Mouse (Mus musculus) right cerebral cortex, postnatal 14 days (tissue): ENCODE measurements at regions not wholly inside any gene's neighbourhood (a gene's known extent, or its start where the extent isn't known, plus 50 kb on each side); places are given as distances from the start of the nearest gene placed in this dataset.

ENCODE experiments used
- DNase-seq: peaks from one replicate; pipeline ENCODE4 v3.0.0; 2022

- no peak for DNase-seq
These were observed 400.0 kb downstream of the Rps24 start for GRCm38 (mm10) chr14:24886896-24887421.

- no peak for DNase-seq
These were observed 403.9 kb downstream of the Rps24 start for GRCm38 (mm10) chr14:24890856-24891255.

DNA sequence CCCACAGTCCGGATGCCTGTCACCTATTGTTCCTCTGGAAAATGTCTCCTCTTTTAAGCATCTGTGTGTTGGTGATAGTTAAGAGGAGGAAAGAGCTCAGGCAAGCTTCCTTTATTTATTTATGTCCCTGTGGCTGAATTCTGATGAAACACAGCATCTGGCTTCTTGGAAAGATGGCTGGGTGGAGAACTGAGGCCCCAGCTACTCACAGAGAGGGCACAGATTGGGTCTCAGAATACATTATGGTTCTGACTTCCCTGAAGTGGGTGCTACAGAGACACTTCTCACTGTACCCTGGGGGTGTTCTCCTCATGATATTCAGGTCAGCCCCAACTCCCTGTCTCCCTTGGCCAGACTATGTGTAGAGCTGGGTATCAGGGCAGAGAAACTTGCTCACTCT lies 408.3 kb downstream of the Rps24 start:
- no peak for DNase-seq

DNA sequence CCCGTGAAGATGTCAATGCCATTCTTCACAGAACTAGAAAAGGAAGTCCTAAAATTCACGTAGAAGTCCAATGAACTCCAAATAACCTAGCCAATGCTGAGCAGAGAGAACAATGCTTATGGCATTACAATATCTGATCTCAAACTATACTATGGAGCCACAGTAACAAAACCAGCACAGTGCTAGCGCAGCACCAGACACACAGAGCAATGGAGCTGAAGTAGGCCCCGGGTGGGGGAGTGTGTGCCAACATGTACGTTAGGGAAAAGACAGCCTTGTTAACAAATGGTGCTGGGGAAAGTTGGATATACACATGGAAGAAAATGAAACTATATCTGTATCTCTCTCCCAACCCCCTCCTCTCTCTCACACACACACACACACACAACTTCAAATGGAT lies 409.8 kb downstream of the Rps24 start:
- no peak for DNase-seq

- peak; percentile 28 for DNase-seq
These were observed 413.7 kb downstream of the Rps24 start for GRCm38 (mm10) chr14:24900501-24901179.

GRCm38 (mm10) chr14:24901726-24902125 lies 414.8 kb downstream of the Rps24 start:
- no peak for DNase-seq

DNA sequence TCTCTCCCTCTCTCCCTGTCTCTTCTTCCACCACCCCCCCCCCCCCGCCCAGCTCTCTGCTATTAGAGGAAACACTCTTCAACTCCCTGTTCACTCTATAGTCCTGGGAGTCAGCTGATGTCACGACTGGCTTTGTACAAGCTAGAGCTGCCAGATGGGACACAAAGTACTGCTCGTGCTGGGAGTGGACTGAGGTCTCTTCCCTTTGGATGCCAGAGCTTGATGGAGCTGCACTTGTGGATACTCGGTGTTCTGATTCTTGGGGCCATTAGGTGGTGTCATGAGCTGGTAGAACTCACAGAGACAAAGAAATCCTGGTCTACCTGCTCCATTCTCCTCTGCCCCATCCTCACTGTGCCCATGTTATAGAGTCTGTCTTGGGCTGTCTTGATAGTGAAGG lies 415.9 kb downstream of the Rps24 start:
- no peak for DNase-seq

GRCm38 (mm10) chr14:24904712-24905111 lies 417.8 kb downstream of the Rps24 start:
- no peak for DNase-seq

DNA sequence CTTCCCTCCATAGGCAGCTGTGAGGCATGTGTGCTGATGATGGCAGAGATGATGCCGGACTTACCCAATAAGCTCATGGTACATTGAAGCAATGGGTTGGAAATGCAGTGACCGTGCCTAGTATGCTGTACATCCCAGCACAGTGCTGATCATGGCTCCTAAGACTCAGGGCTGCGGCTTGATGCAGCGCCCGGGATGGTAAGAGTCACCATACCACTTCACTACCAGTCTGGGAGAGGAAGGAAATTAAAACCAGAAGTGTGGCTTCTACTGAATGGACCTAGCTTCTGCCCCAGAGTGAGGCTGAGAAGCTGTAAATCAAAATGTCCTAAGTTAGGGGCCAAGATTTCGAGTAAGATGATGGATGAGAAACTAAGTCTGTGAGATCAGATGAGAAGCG lies 420.0 kb downstream of the Rps24 start:
- DNase-seq = no peak

GRCm38 (mm10) chr14:24908377-24908776 lies 421.5 kb downstream of the Rps24 start:
- no peak for DNase-seq

GRCm38 (mm10) chr14:24911621-24912020 lies 424.7 kb downstream of the Rps24 start:
- peak; percentile 60 for DNase-seq

GRCm38 (mm10) chr14:24919056-24919455 lies 432.1 kb downstream of the Rps24 start:
- DNase-seq = no peak

DNA sequence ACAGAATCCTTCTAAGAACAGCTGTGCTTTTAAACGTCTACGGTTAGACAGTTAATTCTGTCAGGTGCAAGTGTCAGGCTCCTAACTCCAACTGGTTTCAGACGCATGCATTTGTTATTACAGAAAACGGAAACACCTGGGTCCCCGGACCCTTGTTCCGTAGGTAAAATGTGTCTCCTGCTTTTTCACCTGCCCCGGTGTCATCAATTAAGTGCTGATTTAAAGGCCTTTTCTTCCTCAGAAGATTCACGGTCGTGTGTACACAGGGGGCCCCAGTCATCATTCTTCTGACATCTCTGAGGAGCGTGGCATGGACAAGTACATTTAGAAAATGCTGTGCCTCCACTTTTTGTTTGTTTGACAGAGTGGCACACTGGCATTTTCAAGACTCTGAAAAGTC lies 435.1 kb downstream of the Rps24 start:
- no peak for DNase-seq

DNA sequence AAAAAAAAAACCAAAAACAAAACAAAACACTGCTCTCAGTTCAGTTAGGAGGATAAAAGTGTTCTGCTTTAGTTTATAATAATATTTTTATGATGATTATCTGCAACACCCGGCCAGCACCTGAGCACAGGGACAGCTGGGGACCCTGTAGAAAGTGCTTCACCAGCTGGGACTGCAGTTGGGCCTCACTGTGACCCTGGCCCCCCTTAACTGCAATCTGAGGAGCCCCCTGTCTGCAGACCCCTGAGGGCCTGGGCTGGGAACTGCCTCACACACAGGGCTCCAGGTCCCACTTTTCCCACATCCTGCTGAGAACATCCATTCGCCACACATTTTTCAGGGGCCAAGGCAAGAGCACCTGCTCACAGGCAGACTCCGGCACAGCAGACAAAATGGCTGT lies 437.6 kb downstream of the Rps24 start:
- no peak for DNase-seq

DNA sequence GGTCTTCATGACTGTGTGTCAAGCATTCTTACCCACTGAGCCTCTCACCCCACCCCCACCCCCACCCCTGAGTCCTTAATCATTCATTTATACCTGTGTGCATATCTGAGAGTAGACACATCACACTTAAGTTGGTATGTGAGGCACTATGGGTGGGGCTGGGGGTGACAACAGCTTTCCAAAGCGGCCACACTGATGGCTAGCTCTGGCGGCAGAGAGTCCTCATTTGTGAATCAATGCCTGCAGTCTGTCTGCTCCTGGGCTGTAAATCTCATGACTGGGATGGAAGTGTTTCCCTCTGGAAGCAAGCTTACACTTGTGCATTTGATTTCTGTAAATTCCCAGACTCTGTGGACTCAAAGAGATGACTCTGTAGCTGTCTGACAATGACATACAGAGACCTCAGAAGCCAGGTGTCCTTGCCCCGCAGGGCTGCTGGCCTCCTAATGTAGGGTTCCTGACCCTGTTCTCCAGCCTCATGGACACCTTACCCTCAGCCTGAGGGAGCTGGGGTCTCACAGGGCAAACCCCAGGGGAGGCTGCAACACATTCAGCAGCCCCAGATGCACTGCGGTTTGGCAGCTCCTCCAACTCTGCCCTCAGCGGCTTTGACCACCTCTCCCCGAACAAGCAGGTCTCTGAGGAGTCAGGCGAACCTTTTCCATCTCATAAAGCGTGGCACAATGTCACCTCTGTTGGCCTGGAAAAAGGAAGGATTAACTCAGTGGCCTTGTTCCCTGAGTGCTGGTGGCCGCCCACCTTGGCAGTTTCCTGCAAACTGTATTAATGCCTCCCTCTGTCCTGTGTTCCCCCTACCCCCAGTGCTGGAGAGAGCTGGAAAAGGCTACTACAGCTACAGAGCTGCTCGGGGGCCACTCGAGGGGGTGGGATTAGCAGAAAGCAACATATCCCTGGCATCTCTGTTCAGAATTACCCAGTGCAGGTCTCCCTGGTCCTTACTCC lies 439.4 kb downstream of the Rps24 start:
- DNase-seq = no peak

DNA sequence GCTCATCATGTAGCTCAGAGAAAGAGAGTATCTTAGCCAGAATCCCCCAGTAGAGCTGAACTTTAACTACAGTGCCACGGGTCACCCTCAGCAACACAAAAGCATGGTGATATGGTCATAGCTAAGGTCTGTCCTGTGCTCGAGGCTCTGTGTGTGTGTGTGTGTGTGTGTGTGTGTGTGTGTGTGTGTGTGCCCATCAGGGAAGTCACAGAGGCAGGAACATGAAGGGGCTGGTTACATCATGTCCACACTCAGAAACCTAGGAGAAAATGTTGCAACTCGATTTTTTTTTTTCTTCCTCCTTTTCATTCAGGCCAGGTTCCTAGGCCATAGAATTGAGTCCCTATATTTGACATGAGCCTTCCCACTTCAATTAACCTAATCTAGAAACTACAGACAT lies 441.8 kb downstream of the Rps24 start:
- DNase-seq = no peak

GRCm38 (mm10) chr14:24930251-24930650 lies 443.3 kb downstream of the Rps24 start:
- no peak for DNase-seq

DNA sequence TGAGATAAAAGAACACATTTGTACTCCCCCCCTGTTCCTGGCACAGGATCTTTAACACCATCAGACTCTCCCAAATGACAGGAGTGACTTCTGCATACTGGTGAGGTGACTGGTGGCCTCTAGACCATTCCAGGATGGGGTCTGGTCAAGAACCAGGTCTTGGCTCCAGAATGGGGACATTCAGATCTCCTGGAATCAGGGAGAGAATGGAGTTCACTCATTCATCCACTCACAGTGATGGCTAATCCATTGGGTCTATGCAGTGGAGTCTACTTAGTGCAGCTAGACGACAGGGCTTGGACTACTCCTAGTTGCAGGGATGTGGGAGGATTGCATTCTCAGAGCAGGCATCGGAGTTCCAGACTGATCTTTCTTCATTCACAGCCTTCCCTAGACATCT lies 451.0 kb downstream of the Rps24 start:
- DNase-seq = no peak

DNA sequence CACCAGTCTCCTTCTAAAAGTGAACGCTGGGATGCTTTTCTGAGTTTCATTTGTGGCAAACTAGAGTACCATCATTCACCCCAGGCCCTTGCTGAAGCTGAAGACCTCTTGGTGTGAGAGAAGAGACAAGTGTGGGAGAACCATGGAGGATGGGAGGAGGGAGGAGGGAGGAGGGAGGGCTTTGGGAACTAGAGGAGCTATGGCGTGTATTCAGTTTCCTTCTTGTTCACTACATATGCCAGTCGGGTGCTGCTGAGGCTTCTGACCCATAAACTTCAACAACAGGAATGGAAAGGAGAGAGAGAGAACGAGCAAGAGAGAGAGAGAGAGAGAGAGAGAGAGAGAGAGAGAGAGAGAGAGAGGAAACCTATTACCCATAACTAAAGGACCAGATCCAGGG lies 452.1 kb downstream of the Rps24 start:
- no peak for DNase-seq

GRCm38 (mm10) chr14:24939476-24940200 lies 452.7 kb downstream of the Rps24 start:
- DNase-seq = peak; percentile 72

- no peak for DNase-seq
These were observed 458.8 kb downstream of the Rps24 start for GRCm38 (mm10) chr14:24945716-24946115.

DNA sequence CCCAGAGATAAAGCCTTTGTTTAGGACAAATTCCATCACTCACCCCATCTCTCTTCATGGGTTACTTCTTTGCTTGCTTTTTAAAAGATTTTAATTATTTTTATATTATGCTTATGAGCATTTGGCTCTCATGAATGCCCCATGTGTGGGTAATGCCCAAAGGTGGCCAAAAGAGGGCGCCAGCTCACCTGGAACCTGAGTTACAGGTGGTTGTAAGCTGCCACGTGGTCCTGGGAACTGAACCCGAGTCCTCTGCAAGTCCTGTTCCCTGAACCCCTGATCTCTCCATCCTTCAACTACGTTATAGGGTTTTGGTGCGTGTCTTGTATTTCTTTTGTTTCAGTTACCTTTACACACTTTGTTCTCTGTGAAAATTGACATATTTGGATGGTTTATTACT lies 460.2 kb downstream of the Rps24 start:
- no peak for DNase-seq

DNA sequence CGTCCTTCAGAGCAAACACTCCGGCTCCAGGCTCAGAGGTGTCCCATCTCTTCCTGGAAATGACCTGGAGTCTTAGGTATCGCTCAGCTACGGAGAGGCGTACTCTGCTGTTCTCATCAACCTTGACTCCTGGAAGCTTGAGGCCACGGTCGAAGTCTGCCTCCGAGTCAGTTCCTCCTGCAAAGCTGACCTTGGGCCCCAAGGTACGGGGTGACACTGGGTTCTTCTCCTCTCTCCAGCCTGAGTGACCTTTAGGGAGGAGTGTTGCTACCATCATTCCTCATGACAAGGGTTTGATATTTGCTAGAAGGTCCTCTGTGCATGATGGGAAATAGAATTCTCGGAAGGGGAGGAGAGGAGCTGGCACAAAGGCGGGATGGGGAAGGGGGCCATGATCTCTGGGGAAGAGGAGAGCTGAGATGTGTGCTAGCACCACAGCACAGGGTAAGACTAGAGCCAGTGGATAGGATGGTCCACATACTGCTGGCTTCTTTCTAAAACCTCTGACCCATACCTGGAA lies 469.0 kb downstream of the Rps24 start:
- DNase-seq = no peak
